Mouse (Mus musculus) CH12.LX (cell line): ENCODE results near the gene Myh8. TPM values are rescaled to one million over a fixed set of nuclear protein-coding genes. Genes with fewer than 3 reads are reported as not detected.

ENCODE experiments used
- DNase-seq: peaks from one replicate; pipeline ENCODE4 v3.0.0-alpha.2; 2013; ENCODE audit errors: extremely low read depth
- H3K27ac ChIP-seq: 2 replicates; pipeline ENCODE4 v1.5.1; 2012; ENCODE audit warnings: low read depth, mild to moderate bottlenecking, control low read depth, moderate library complexity; ENCODE audit not compliant: insufficient read depth
- H3K27me3 ChIP-seq: replicated peaks from 2 replicates; pipeline ENCODE3; 2012; ENCODE audit warnings: inconsistent platforms
- H3K36me3 ChIP-seq, 2 experiments: replicated peaks in 1 of 2; 2 replicates each; pipeline versions ENCODE3 to v1.6.1; 2012; ENCODE audit warnings: inconsistent platforms in 1 of 2, low read length in 1 of 2, mild to moderate bottlenecking in 1 of 2, mixed read lengths in 1 of 2, moderate library complexity in 1 of 2; ENCODE audit not compliant: control insufficient read depth in 1 of 2, insufficient read depth in 1 of 2
- H3K4me1 ChIP-seq, 2 experiments: 2 replicates each; pipeline ENCODE4 v1.6.1; 2012; ENCODE audit warnings: inconsistent platforms in 1 of 2, moderate library complexity in 1 of 2; ENCODE audit not compliant: insufficient read depth in 2 of 2, control insufficient read depth in 1 of 2
- H3K4me2 ChIP-seq: 2 replicates; pipeline ENCODE4 v1.6.1; 2012; ENCODE audit warnings: low read depth, mild to moderate bottlenecking, control low read depth; ENCODE audit not compliant: poor library complexity, insufficient read depth, severe bottlenecking
- H3K4me3 ChIP-seq, 3 experiments: fragments of 150-350 bp in 1 of 3; sonication (generic) in 1 of 3; replicated peaks in 1 of 3; 2 replicates each; pipeline versions ENCODE3 to v1.5.1; 2011 to 2012; ENCODE audit warnings: low read depth in 2 of 3, low read length in 2 of 3, mild to moderate bottlenecking in 2 of 3, moderate library complexity in 2 of 3, control low read depth in 1 of 3, improper control_type of control experiment in 1 of 3, inconsistent platforms in 1 of 3, mixed read lengths in 1 of 3; ENCODE audit not compliant: poor library complexity in 1 of 3
- H3K79me2 ChIP-seq: replicated peaks from 2 replicates; pipeline ENCODE4 v1.6.1; 2012; ENCODE audit warnings: mild to moderate bottlenecking, moderate library complexity; ENCODE audit not compliant: control insufficient read depth, poor library complexity, insufficient read depth, severe bottlenecking; ENCODE audit errors: extremely low read depth
- H3K9ac ChIP-seq: 2 replicates; pipeline ENCODE4 v1.6.1; 2012; ENCODE audit warnings: low read depth, mild to moderate bottlenecking, control low read depth, moderate library complexity; ENCODE audit not compliant: insufficient read depth
- H3K9me3 ChIP-seq: replicated peaks from 2 replicates; pipeline ENCODE3; 2012; ENCODE audit warnings: low read length, inconsistent platforms, mixed read lengths
- BHLHE40 ChIP-seq: IDR thresholded peaks from 2 replicates; pipeline ENCODE4 v1.6.1; 2011; ENCODE audit warnings: mild to moderate bottlenecking, low read depth, low read length, improper control_type of control experiment
- ETS1 ChIP-seq: conservative IDR thresholded peaks from 2 replicates; pipeline ENCODE4 v1.6.1; 2012; ENCODE audit warnings: low read depth, mild to moderate bottlenecking, inconsistent platforms, low read length, improper control_type of control experiment, moderate library complexity
- GABPA ChIP-seq: IDR thresholded peaks from 2 replicates; pipeline ENCODE4 v1.6.1; 2012; ENCODE audit warnings: low read depth, low read length, improper control_type of control experiment, inconsistent platforms; ENCODE audit not compliant: insufficient replicate concordance
- HCFC1 ChIP-seq: IDR thresholded peaks from 2 replicates; pipeline ENCODE4 v1.6.1; 2012; ENCODE audit warnings: low read depth, mild to moderate bottlenecking, inconsistent platforms, low read length, improper control_type of control experiment
- IRF4 ChIP-seq: IDR thresholded peaks from 2 replicates; pipeline ENCODE4 v1.6.1; 2014; ENCODE audit warnings: low read depth, mild to moderate bottlenecking, inconsistent platforms, low read length, improper control_type of control experiment
- KAT2A ChIP-seq: IDR thresholded peaks from 2 replicates; pipeline ENCODE4 v1.6.1; 2012; ENCODE audit warnings: low read length, improper control_type of control experiment, inconsistent platforms; ENCODE audit not compliant: insufficient replicate concordance
- MAFK ChIP-seq: IDR thresholded peaks from 2 replicates; pipeline ENCODE4 v1.6.1; 2011; ENCODE audit warnings: low read length, improper control_type of control experiment; ENCODE audit not compliant: insufficient replicate concordance
- MAZ ChIP-seq: IDR thresholded peaks from 2 replicates; pipeline ENCODE4 v1.6.1; 2012; ENCODE audit warnings: low read depth, mild to moderate bottlenecking, inconsistent platforms, low read length, improper control_type of control experiment, moderate library complexity
- MYC ChIP-seq: IDR thresholded peaks from 2 replicates; pipeline ENCODE4 v1.6.1; 2011; ENCODE audit warnings: low read depth, mild to moderate bottlenecking, improper control_type of control experiment, low read length
- NELFE ChIP-seq: IDR thresholded peaks from 2 replicates; pipeline ENCODE4 v1.6.1; 2011; ENCODE audit warnings: low read depth, low read length, improper control_type of control experiment
- NRF1 ChIP-seq: IDR thresholded peaks from 2 replicates; pipeline ENCODE4 v1.6.1; 2014; ENCODE audit warnings: low read depth, mild to moderate bottlenecking, inconsistent platforms, low read length, improper control_type of control experiment, moderate library complexity
- PAX5 ChIP-seq: IDR thresholded peaks from 2 replicates; pipeline ENCODE4 v1.6.1; 2012; ENCODE audit warnings: low read length, inconsistent platforms, mixed read lengths
- POLR2A ChIP-seq: IDR thresholded peaks from 2 replicates; pipeline ENCODE4 v1.6.1; 2011; ENCODE audit warnings: low read depth, mild to moderate bottlenecking, improper control_type of control experiment, low read length
- RAD21 ChIP-seq: IDR thresholded peaks from 2 replicates; pipeline ENCODE4 v1.6.1; 2011; ENCODE audit warnings: low read depth, mild to moderate bottlenecking, low read length, improper control_type of control experiment, moderate library complexity
- RCOR1 ChIP-seq: conservative IDR thresholded peaks from 2 replicates; pipeline ENCODE4 v1.6.1; 2012; ENCODE audit warnings: low read depth, mild to moderate bottlenecking, inconsistent platforms, low read length, improper control_type of control experiment
- SMC3 ChIP-seq: IDR thresholded peaks from 2 replicates; pipeline ENCODE4 v1.6.1; 2011; ENCODE audit warnings: low read depth, low read length, improper control_type of control experiment
- UBTF ChIP-seq: IDR thresholded peaks from 2 replicates; pipeline ENCODE4 v1.6.1; 2012; ENCODE audit warnings: low read depth, mild to moderate bottlenecking, inconsistent platforms, low read length, improper control_type of control experiment, moderate library complexity
- USF1 ChIP-seq: IDR thresholded peaks from 2 replicates; pipeline ENCODE4 v1.6.1; 2014; ENCODE audit warnings: low read depth, mild to moderate bottlenecking, inconsistent platforms, low read length, improper control_type of control experiment
- USF2 ChIP-seq: conservative IDR thresholded peaks from 2 replicates; pipeline ENCODE4 v1.6.1; 2011; ENCODE audit warnings: low read depth, low read length, improper control_type of control experiment
- ZC3H11A ChIP-seq: IDR thresholded peaks from 2 replicates; pipeline ENCODE4 v1.6.1; 2012; ENCODE audit warnings: low read depth, mild to moderate bottlenecking, inconsistent platforms, low read length, improper control_type of control experiment
- ZMIZ1 ChIP-seq: IDR thresholded peaks from 2 replicates; pipeline ENCODE4 v1.6.1; 2012; ENCODE audit warnings: low read depth, mild to moderate bottlenecking, inconsistent platforms, low read length, improper control_type of control experiment
- dilution Hi-C: fragments of 300-500 bp; cut with MboI; formaldehyde crosslinking; loops from 2 replicates; pipeline ENCODE4 v1.14.3; 2020; ENCODE audit warnings: low sequenced_read_pairs; ENCODE audit not compliant: extremely low pct_unique_long_range_greater_than_20kb, extremely low pct_ligation_motif_present
- in situ Hi-C: fragments of 300-500 bp; cut with MboI; formaldehyde crosslinking; loops from 3 replicates; pipeline ENCODE4 v1.14.3; 2019; ENCODE audit warnings: low sequenced_read_pairs, low pct_ligation_motif_present, low pct_unique_long_range_greater_than_20kb, mixed read lengths
- polyA plus RNA-seq: library from polyadenylated mRNA; unstranded; fragments of >175 nt; gene quantifications from 2 replicates; pipeline ENCODE4 v1.2.1, GENCODE M21; 2012; ENCODE audit warnings: low read depth; ENCODE audit not compliant: insufficient read length
- total RNA-seq, 2 experiments: library from RNA; depleted of rRNA; stranded (reverse); fragments of 300-350 nt in 1 of 2; fragments of >200 nt in 1 of 2; gene quantifications; 2 replicates each; pipeline ENCODE4 v1.2.3; 2012 to 2014

Myh8 gene
- total and polyA plus RNA-seq, 3 experiments: 0.04 TPM; not detected in 2

DNA sequence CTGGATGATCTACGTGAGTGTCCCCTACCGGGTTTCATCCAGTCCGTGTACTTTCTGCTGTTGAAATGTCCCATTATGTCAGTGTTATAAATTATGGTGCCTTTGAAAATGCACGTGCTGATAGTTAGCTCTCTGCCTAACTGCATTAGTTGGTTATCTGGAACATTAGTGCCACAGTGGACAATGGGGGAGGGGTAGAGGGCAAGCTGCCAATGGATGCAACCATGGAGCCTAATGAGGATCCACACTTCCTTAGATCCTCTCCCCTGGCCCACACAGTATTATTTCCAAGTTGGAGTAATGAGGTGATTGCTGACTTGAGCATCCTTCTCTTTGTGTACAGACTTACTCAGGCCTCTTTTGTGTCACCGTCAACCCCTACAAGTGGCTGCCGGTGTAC lies 35.9 kb upstream of the Myh8 start:
- Histone ChIP-seq H3K27me3 (no peaks in the 10 kb centered on the region), H3K4me1 (peaks cover 0 to 3% of the 10 kb centered on the region in 2 experiments; a peak in 1 of 4 replicates), H3K4me2 (no peak overlapping the region), H3K36me3 (no peaks in the 10 kb centered on the region), H3K9me3 (no peaks in the 10 kb centered on the region), H3K9ac (no peak overlapping the region), H3K79me2 (no peaks in the 10 kb centered on the region; the same call in 1 of the 2 replicates), H3K27ac (no peak overlapping the region), H3K4me3 (no peak overlapping the region)
- DNase-seq: no peak
- in situ Hi-C loops (no loop called here), dilution Hi-C loops (no loop called here)
- TF ChIP-seq PAX5 (no peak), ZC3H11A (no peak), UBTF (no peak), GABPA (no peak), SMC3 (no peak)

DNA sequence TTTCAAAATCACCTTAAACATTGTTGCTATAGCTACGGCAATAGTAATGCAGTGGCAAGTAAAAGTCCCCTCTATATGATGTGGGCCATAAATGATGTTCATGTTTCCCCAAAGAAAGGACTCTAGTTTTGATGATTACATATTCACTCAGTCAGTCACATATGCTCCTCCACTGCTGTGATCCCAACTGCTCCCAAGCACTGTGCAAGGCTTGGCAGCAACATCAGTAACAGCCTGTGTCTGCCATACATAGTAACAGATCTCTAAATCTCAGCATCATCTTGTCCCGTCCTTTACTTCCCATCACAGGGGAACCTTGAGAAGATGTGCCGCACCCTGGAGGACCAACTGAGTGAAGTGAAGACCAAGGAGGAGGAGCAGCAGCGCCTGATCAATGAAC lies 23.2 kb upstream of the Myh8 start:
- Histone ChIP-seq H3K36me3 (no peaks in the 10 kb centered on the region), H3K9me3 (no peaks in the 10 kb centered on the region), H3K9ac (no peak overlapping the region), H3K27me3 (no peaks in the 10 kb centered on the region), H3K27ac (no peak overlapping the region), H3K4me1 (peaks cover 2 to 3% of the 10 kb centered on the region in 2 experiments; a peak in 1 of 4 replicates), H3K79me2 (no peaks in the 10 kb centered on the region), H3K4me2 (no peak overlapping the region), H3K4me3 (no peak overlapping the region)
- DNase-seq: no peak
- no peak for TF ChIP-seq BHLHE40
- TF ChIP-seq RCOR1: no peak
- TF ChIP-seq UBTF: no peak
- no peak for TF ChIP-seq RAD21
- TF ChIP-seq MAFK: no peak
- TF ChIP-seq MAZ: no peak
- no peak for TF ChIP-seq IRF4
- no peak for TF ChIP-seq NELFE
- TF ChIP-seq MYC: no peak
- no peak for TF ChIP-seq HCFC1
- no peak for TF ChIP-seq POLR2A
- no peak for TF ChIP-seq ETS1
- TF ChIP-seq KAT2A: no peak
- TF ChIP-seq USF2: no peak
- no peak for TF ChIP-seq USF1
- TF ChIP-seq ZMIZ1: no peak
- no peak for TF ChIP-seq NRF1
- dilution Hi-C loops (no loop called here), in situ Hi-C loops (loop anchor here (5.0 kb wide), 1 partner anchor 99 kb away; no protein-coding TSS in a partner anchor)
